Mouse (Mus musculus): ENCODE measurements around the gene Nckap5. TPM values are rescaled to one million over a fixed set of nuclear protein-coding genes. Genes with fewer than 3 reads are reported as not detected.

Nckap5 gene
- total and polyA plus RNA-seq, 3 experiments, result not detected

- Histone ChIP-seq H3K36me3 (replicated peaks in 1 of 2; ENCODE audit: control insufficient read depth in 1 of 2, insufficient read depth in 1 of 2, low read length in 1 of 2) (no peaks in the 10 kb centered on the region), H3K4me1 (ENCODE audit: control insufficient read depth in 1 of 2, insufficient read depth in 2 of 2) (no peaks in the 10 kb centered on the region), H3K27me3 (replicated peaks) (peaks cover 20% of the 10 kb centered on the region), H3K4me3 (replicated peaks in 1 of 3; ENCODE audit: low read depth in 2 of 3, low read length in 2 of 3, poor library complexity in 1 of 3) (no peak overlapping the region), H3K9me3 (replicated peaks; ENCODE audit: low read length) (no peaks in the 10 kb centered on the region), H3K9ac (ENCODE audit: insufficient read depth, low read depth) (no peak overlapping the region), H3K79me2 (replicated peaks; ENCODE audit: control insufficient read depth, extremely low read depth, insufficient read depth, poor library complexity, severe bottlenecking) (no peaks in the 10 kb centered on the region), H3K27ac (ENCODE audit: insufficient read depth, low read depth) (no peak overlapping the region), H3K4me2 (ENCODE audit: insufficient read depth, low read depth, poor library complexity, severe bottlenecking) (no peak overlapping the region)
- DNase-seq (ENCODE audit: extremely low read depth), result no peak
- in situ Hi-C loops (cut with MboI; ENCODE audit: low pct_ligation_motif_present, low pct_unique_long_range_greater_than_20kb, low sequenced_read_pairs), result no loop called here
- no peak for TF ChIP-seq UBTF (IDR thresholded peaks at IDR 0.05; ENCODE audit: low read depth, low read length)
- no peak for TF ChIP-seq SIN3A (IDR thresholded peaks at IDR 0.05; ENCODE audit: low read length)
- no peak for TF ChIP-seq TBP (conservative IDR thresholded peaks at IDR 0.05; ENCODE audit: low read depth, low read length)
- no peak for TF ChIP-seq ZNF384 (IDR thresholded peaks at IDR 0.05; ENCODE audit: low read depth, low read length)
- no peak for TF ChIP-seq MYC (IDR thresholded peaks at IDR 0.05; ENCODE audit: low read depth, low read length)
- TF ChIP-seq USF1 (IDR thresholded peaks at IDR 0.05; ENCODE audit: low read depth, low read length), result no peak
- no peak for TF ChIP-seq MAFK (IDR thresholded peaks at IDR 0.05; ENCODE audit: insufficient replicate concordance, low read length)
- TF ChIP-seq RCOR1 (conservative IDR thresholded peaks at IDR 0.05; ENCODE audit: low read depth, low read length), result no peak
- TF ChIP-seq POLR2AphosphoS2 (IDR thresholded peaks at IDR 0.05; ENCODE audit: low read depth, low read length), result no peak
- no peak for TF ChIP-seq ELF1 (IDR thresholded peaks at IDR 0.05; ENCODE audit: low read depth, low read length)
- dilution Hi-C loops (cut with MboI; ENCODE audit: extremely low pct_ligation_motif_present, extremely low pct_unique_long_range_greater_than_20kb, low sequenced_read_pairs), result no loop called here
These were observed 1.6 kb downstream of the Nckap5 start for GRCm38 (mm10) chr1:126829031-126829430.

- H3K4me2 ChIP-seq (ENCODE audit: insufficient read depth, low read depth, poor library complexity, severe bottlenecking), result no peak overlapping the region
- H3K9ac ChIP-seq (ENCODE audit: insufficient read depth, low read depth), result no peak overlapping the region
- no peaks in the 10 kb centered on the region for H3K79me2 ChIP-seq (replicated peaks; ENCODE audit: control insufficient read depth, extremely low read depth, insufficient read depth, poor library complexity, severe bottlenecking)
- in situ Hi-C loops (cut with MboI; ENCODE audit: low pct_ligation_motif_present, low pct_unique_long_range_greater_than_20kb, low sequenced_read_pairs), result no loop called here
- no peaks in the 10 kb centered on the region for H3K36me3 ChIP-seq (replicated peaks in 1 of 2; ENCODE audit: control insufficient read depth in 1 of 2, insufficient read depth in 1 of 2, low read length in 1 of 2)
- H3K27ac ChIP-seq (ENCODE audit: insufficient read depth, low read depth), result no peak overlapping the region
- no peak for TF ChIP-seq KAT2A (IDR thresholded peaks at IDR 0.05; ENCODE audit: insufficient replicate concordance, low read length)
- TF ChIP-seq NRF1 (IDR thresholded peaks at IDR 0.05; ENCODE audit: low read depth, low read length), result no peak
- no peak for TF ChIP-seq EP300 (IDR thresholded peaks at IDR 0.05; ENCODE audit: low read length)
- TF ChIP-seq ELF1 (IDR thresholded peaks at IDR 0.05; ENCODE audit: low read depth, low read length), result no peak
- no peak for TF ChIP-seq JUND (conservative IDR thresholded peaks at IDR 0.05; ENCODE audit: low read depth, low read length)
- no peak for TF ChIP-seq SIN3A (IDR thresholded peaks at IDR 0.05; ENCODE audit: low read length)
- no peak overlapping the region for H3K4me3 ChIP-seq (replicated peaks in 1 of 3; ENCODE audit: low read depth in 2 of 3, low read length in 2 of 3, poor library complexity in 1 of 3)
- no peaks in the 10 kb centered on the region for H3K9me3 ChIP-seq (replicated peaks; ENCODE audit: low read length)
- dilution Hi-C loops (cut with MboI; ENCODE audit: extremely low pct_ligation_motif_present, extremely low pct_unique_long_range_greater_than_20kb, low sequenced_read_pairs), result no loop called here
- H3K27me3 ChIP-seq (replicated peaks), result peaks cover 14% of the 10 kb centered on the region
- no peaks in the 10 kb centered on the region for H3K4me1 ChIP-seq (ENCODE audit: control insufficient read depth in 1 of 2, insufficient read depth in 2 of 2)
- no peak for DNase-seq (ENCODE audit: extremely low read depth)
These were observed 5.8 kb downstream of the Nckap5 start for GRCm38 (mm10) chr1:126824841-126825240.

- H3K36me3 ChIP-seq (replicated peaks in 1 of 2; ENCODE audit: control insufficient read depth in 1 of 2, insufficient read depth in 1 of 2, low read length in 1 of 2), result no peaks in the 10 kb centered on the region
- in situ Hi-C loops (cut with MboI; ENCODE audit: low pct_ligation_motif_present, low pct_unique_long_range_greater_than_20kb, low sequenced_read_pairs), result no loop called here
- no peak overlapping the region for H3K4me2 ChIP-seq (ENCODE audit: insufficient read depth, low read depth, poor library complexity, severe bottlenecking)
- H3K79me2 ChIP-seq (replicated peaks; ENCODE audit: control insufficient read depth, extremely low read depth, insufficient read depth, poor library complexity, severe bottlenecking), result no peaks in the 10 kb centered on the region
- no peak overlapping the region for H3K27ac ChIP-seq (ENCODE audit: insufficient read depth, low read depth)
- H3K4me3 ChIP-seq (replicated peaks in 1 of 3; ENCODE audit: low read depth in 2 of 3, low read length in 2 of 3, poor library complexity in 1 of 3), result no peak overlapping the region
- no peak for DNase-seq (ENCODE audit: extremely low read depth)
- no peak overlapping the region for H3K9ac ChIP-seq (ENCODE audit: insufficient read depth, low read depth)
- peaks cover 5 to 11% of the 10 kb centered on the region in 2 experiments for H3K4me1 ChIP-seq (ENCODE audit: control insufficient read depth in 1 of 2, insufficient read depth in 2 of 2)
- TF ChIP-seq ZKSCAN1 (IDR thresholded peaks at IDR 0.05; ENCODE audit: borderline replicate concordance, low read depth, low read length) (no peak), CHD2 (IDR thresholded peaks at IDR 0.05; ENCODE audit: low read length) (no peak), MAFK (IDR thresholded peaks at IDR 0.05; ENCODE audit: insufficient replicate concordance, low read length) (no peak), KAT2A (IDR thresholded peaks at IDR 0.05; ENCODE audit: insufficient replicate concordance, low read length) (no peak), SMC3 (IDR thresholded peaks at IDR 0.05; ENCODE audit: low read depth, low read length) (no peak), EP300 (IDR thresholded peaks at IDR 0.05; ENCODE audit: low read length) (no peak), TCF12 (IDR thresholded peaks at IDR 0.05; ENCODE audit: low read depth, low read length) (no peak), MXI1 (IDR thresholded peaks at IDR 0.05; ENCODE audit: low read depth, low read length) (no peak), ELF1 (IDR thresholded peaks at IDR 0.05; ENCODE audit: low read depth, low read length) (no peak), HCFC1 (IDR thresholded peaks at IDR 0.05; ENCODE audit: low read depth, low read length) (no peak), POLR2AphosphoS2 (IDR thresholded peaks at IDR 0.05; ENCODE audit: low read depth, low read length) (no peak), BHLHE40 (IDR thresholded peaks at IDR 0.05; ENCODE audit: low read depth, low read length) (no peak), USF2 (conservative IDR thresholded peaks at IDR 0.05; ENCODE audit: low read depth, low read length) (no peak), UBTF (IDR thresholded peaks at IDR 0.05; ENCODE audit: low read depth, low read length) (no peak), NRF1 (IDR thresholded peaks at IDR 0.05; ENCODE audit: low read depth, low read length) (no peak)
- dilution Hi-C loops (cut with MboI; ENCODE audit: extremely low pct_ligation_motif_present, extremely low pct_unique_long_range_greater_than_20kb, low sequenced_read_pairs), result no loop called here
- H3K9me3 ChIP-seq (replicated peaks; ENCODE audit: low read length), result no peaks in the 10 kb centered on the region
- H3K27me3 ChIP-seq (replicated peaks), result peaks cover 13% of the 10 kb centered on the region
These were observed 8.4 kb downstream of the Nckap5 start for GRCm38 (mm10) chr1:126822246-126822645.
